Mouse (Mus musculus): ENCODE data around the gene Ccdc97. TPM values are rescaled to one million over a fixed set of nuclear protein-coding genes. Genes with fewer than 3 reads are reported as not detected.

The Ccdc97 gene
- polyA plus RNA-seq, 1 experiment from 2014 or later: 32.4 TPM

GRCm38 (mm10) chr7:25712801-25713200, 6.1 kb downstream of the Ccdc97 start:
- peaks cover 19% of the 10 kb centered on the region for H3K4me1 ChIP-seq (ENCODE audit: control insufficient read depth, insufficient read depth, low read length)
- 93% methylated on average over 9 of the region's 9 CpGs for WGBS
- peaks cover 43% of the 10 kb centered on the region for H3K36me3 ChIP-seq (ENCODE audit: control insufficient read depth, insufficient read depth, low read length)
- H3K4me2 ChIP-seq (replicated peaks; ENCODE audit: low read depth, low read length): no peak overlapping the region
- H3K4me3 ChIP-seq (ENCODE audit: low read length): no peak overlapping the region
- no peak overlapping the region for H3K9ac ChIP-seq (ENCODE audit: low read depth, low read length)
- H3K27me3 ChIP-seq (ENCODE audit: control insufficient read depth, insufficient read depth, low read length): no peaks in the 10 kb centered on the region
- H3K9me3 ChIP-seq (ENCODE audit: control insufficient read depth, low read length): no peaks in the 10 kb centered on the region
- H3K27ac ChIP-seq (ENCODE audit: low read depth, low read length): no peak overlapping the region
- ATAC-seq (ENCODE audit: low FRiP score, low TSS enrichment): no peak

- Histone ChIP-seq H3K36me3 (ENCODE audit: control insufficient read depth, insufficient read depth, low read length) (peaks cover 43% of the 10 kb centered on the region), H3K4me3 (ENCODE audit: low read length) (no peak overlapping the region), H3K9ac (ENCODE audit: low read depth, low read length) (no peak overlapping the region), H3K4me1 (ENCODE audit: control insufficient read depth, insufficient read depth, low read length) (peaks cover 23% of the 10 kb centered on the region), H3K27me3 (ENCODE audit: control insufficient read depth, insufficient read depth, low read length) (no peaks in the 10 kb centered on the region), H3K4me2 (replicated peaks; ENCODE audit: low read depth, low read length) (no peak overlapping the region), H3K27ac (ENCODE audit: low read depth, low read length) (no peak overlapping the region), H3K9me3 (ENCODE audit: control insufficient read depth, low read length) (no peaks in the 10 kb centered on the region)
- 28% methylated on average over 7 of the region's 7 CpGs for WGBS
- ATAC-seq (ENCODE audit: low FRiP score, low TSS enrichment): 0 out of 2 replicates have a peak, but pooled peaks have one; percentile 5
These were observed 7.1 kb downstream of the Ccdc97 start for GRCm38 (mm10) chr7:25711731-25712197.

- H3K9ac ChIP-seq (ENCODE audit: low read depth, low read length): no peak overlapping the region
- ATAC-seq (ENCODE audit: low FRiP score, low TSS enrichment): no peak
These were observed 7.7 kb downstream of the Ccdc97 start for GRCm38 (mm10) chr7:25711165-25711564.

GRCm38 (mm10) chr7:25710519-25711130, 8.3 kb downstream of the Ccdc97 start:
- 0 out of 2 replicates have a peak overlapping the region, but pooled peaks have one; percentile 1 for H3K4me2 ChIP-seq (replicated peaks; ENCODE audit: low read depth, low read length)
- no peaks in the 10 kb centered on the region for H3K9me3 ChIP-seq (ENCODE audit: control insufficient read depth, low read length)
- H3K36me3 ChIP-seq (ENCODE audit: control insufficient read depth, insufficient read depth, low read length): peaks cover 34% of the 10 kb centered on the region
- no peak overlapping the region for H3K4me3 ChIP-seq (ENCODE audit: low read length)
- peaks cover 23% of the 10 kb centered on the region for H3K4me1 ChIP-seq (ENCODE audit: control insufficient read depth, insufficient read depth, low read length)
- no peak overlapping the region; the same call in 1 of the 2 replicates for H3K27ac ChIP-seq (ENCODE audit: low read depth, low read length)
- H3K27me3 ChIP-seq (ENCODE audit: control insufficient read depth, insufficient read depth, low read length): no peaks in the 10 kb centered on the region
- ATAC-seq (ENCODE audit: low FRiP score, low TSS enrichment): peak; percentile 24; the same call in 1 of the 2 replicates
- no peak overlapping the region for H3K9ac ChIP-seq (ENCODE audit: low read depth, low read length)
- 10% methylated on average over 6 of the region's 7 CpGs for WGBS

More at GRCm38 (mm10) chr7:25711165-25711564, 7.7 kb downstream of the Ccdc97 start:
- H3K4me3 ChIP-seq (ENCODE audit: low read length): no peak overlapping the region
- H3K36me3 ChIP-seq (ENCODE audit: control insufficient read depth, insufficient read depth, low read length): peaks cover 39% of the 10 kb centered on the region
- peak overlapping the region; percentile 11; the same call in 1 of the 2 replicates for H3K27ac ChIP-seq (ENCODE audit: low read depth, low read length)
- 74% methylated on average over 5 of the region's 5 CpGs for WGBS
- H3K9me3 ChIP-seq (ENCODE audit: control insufficient read depth, low read length): no peaks in the 10 kb centered on the region
- no peak overlapping the region for H3K4me2 ChIP-seq (replicated peaks; ENCODE audit: low read depth, low read length)
- no peaks in the 10 kb centered on the region for H3K27me3 ChIP-seq (ENCODE audit: control insufficient read depth, insufficient read depth, low read length)
- H3K4me1 ChIP-seq (ENCODE audit: control insufficient read depth, insufficient read depth, low read length): peaks cover 23% of the 10 kb centered on the region

GRCm38 (mm10) chr7:25709961-25710360, 8.9 kb downstream of the Ccdc97 start:
- H3K27me3 ChIP-seq (ENCODE audit: control insufficient read depth, insufficient read depth, low read length): no peaks in the 10 kb centered on the region
- peaks cover 25% of the 10 kb centered on the region for H3K4me1 ChIP-seq (ENCODE audit: control insufficient read depth, insufficient read depth, low read length)
- peak overlapping the region; percentile 28; the same call in 1 of the 2 replicates for H3K9ac ChIP-seq (ENCODE audit: low read depth, low read length)
- H3K4me2 ChIP-seq (replicated peaks; ENCODE audit: low read depth, low read length): no peak overlapping the region
- no peak overlapping the region for H3K27ac ChIP-seq (ENCODE audit: low read depth, low read length)
- WGBS: 10% methylated on average over 11 of the region's 12 CpGs
- no peak overlapping the region for H3K4me3 ChIP-seq (ENCODE audit: low read length)
- peaks cover 27% of the 10 kb centered on the region for H3K36me3 ChIP-seq (ENCODE audit: control insufficient read depth, insufficient read depth, low read length)
- H3K9me3 ChIP-seq (ENCODE audit: control insufficient read depth, low read length): no peaks in the 10 kb centered on the region
- ATAC-seq (ENCODE audit: low FRiP score, low TSS enrichment): no peak

- no peak overlapping the region for H3K9ac ChIP-seq (ENCODE audit: low read depth, low read length)
- 19% methylated on average over 15 of the region's 15 CpGs for WGBS
These were observed 11.2 kb downstream of the Ccdc97 start for GRCm38 (mm10) chr7:25707581-25708292.

GRCm38 (mm10) chr7:25706578-25707170, 12.2 kb downstream of the Ccdc97 start:
- no peak for ATAC-seq (ENCODE audit: low FRiP score, low TSS enrichment)
- WGBS: 37% methylated on average over 7 of the region's 7 CpGs
- peaks cover 30% of the 10 kb centered on the region for H3K4me1 ChIP-seq (ENCODE audit: control insufficient read depth, insufficient read depth, low read length)
- H3K4me2 ChIP-seq (replicated peaks; ENCODE audit: low read depth, low read length): no peak overlapping the region
- H3K27me3 ChIP-seq (ENCODE audit: control insufficient read depth, insufficient read depth, low read length): peaks cover 5% of the 10 kb centered on the region; the same call in 1 of the 2 replicates
- H3K36me3 ChIP-seq (ENCODE audit: control insufficient read depth, insufficient read depth, low read length): no peaks in the 10 kb centered on the region
- peak overlapping the region; percentile 32; the same call in 1 of the 2 replicates for H3K27ac ChIP-seq (ENCODE audit: low read depth, low read length)
- 0 out of 2 replicates have a peak, but pooled peaks cover 3% of the 10 kb centered on the region for H3K9me3 ChIP-seq (ENCODE audit: control insufficient read depth, low read length)
- H3K9ac ChIP-seq (ENCODE audit: low read depth, low read length): no peak overlapping the region
- no peak overlapping the region for H3K4me3 ChIP-seq (ENCODE audit: low read length)

More at GRCm38 (mm10) chr7:25707581-25708292, 11.2 kb downstream of the Ccdc97 start:
- Histone ChIP-seq H3K4me2 (replicated peaks; ENCODE audit: low read depth, low read length) (no peak overlapping the region), H3K9me3 (ENCODE audit: control insufficient read depth, low read length) (no peaks in the 10 kb centered on the region), H3K4me3 (ENCODE audit: low read length) (no peak overlapping the region), H3K27me3 (ENCODE audit: control insufficient read depth, insufficient read depth, low read length) (peaks cover 5% of the 10 kb centered on the region; the same call in 1 of the 2 replicates), H3K27ac (ENCODE audit: low read depth, low read length) (peak overlapping the region; percentile 32; the same call in 1 of the 2 replicates), H3K4me1 (ENCODE audit: control insufficient read depth, insufficient read depth, low read length) (peaks cover 30% of the 10 kb centered on the region), H3K36me3 (ENCODE audit: control insufficient read depth, insufficient read depth, low read length) (peaks cover 5% of the 10 kb centered on the region)
- ATAC-seq (ENCODE audit: low FRiP score, low TSS enrichment): peak; percentile 25

GRCm38 (mm10) chr7:25705801-25706251, 13.1 kb downstream of the Ccdc97 start:
- Histone ChIP-seq H3K27ac (ENCODE audit: low read depth, low read length) (no peak overlapping the region), H3K4me1 (ENCODE audit: control insufficient read depth, insufficient read depth, low read length) (peaks cover 24% of the 10 kb centered on the region), H3K9ac (ENCODE audit: low read depth, low read length) (no peak overlapping the region), H3K4me2 (replicated peaks; ENCODE audit: low read depth, low read length) (no peak overlapping the region), H3K9me3 (ENCODE audit: control insufficient read depth, low read length) (0 out of 2 replicates have a peak, but pooled peaks cover 3% of the 10 kb centered on the region), H3K4me3 (ENCODE audit: low read length) (no peak overlapping the region), H3K36me3 (ENCODE audit: control insufficient read depth, insufficient read depth, low read length) (no peaks in the 10 kb centered on the region), H3K27me3 (ENCODE audit: control insufficient read depth, insufficient read depth, low read length) (peaks cover 5% of the 10 kb centered on the region; the same call in 1 of the 2 replicates)
- ATAC-seq (ENCODE audit: low FRiP score, low TSS enrichment): no peak
- WGBS: 73% methylated on average over 6 of the region's 6 CpGs

Data from kidney, embryonic 14.5 days (tissue).